Mouse (Mus musculus) fibroblast of lung, adult 2 months (primary cell): Measurements from ENCODE around the gene Galnt15.
"Not testable (repeated sequence)": the region's sequence is repeated elsewhere in the genome, so short reads cannot be mapped to it uniquely, and the experiment has no call there.

Experiments used
- DNase-seq: peaks from one replicate; pipeline ENCODE4 v3.0.0-alpha.2; 2011; ENCODE audit warnings: low read depth

The Galnt15 gene

DNA sequence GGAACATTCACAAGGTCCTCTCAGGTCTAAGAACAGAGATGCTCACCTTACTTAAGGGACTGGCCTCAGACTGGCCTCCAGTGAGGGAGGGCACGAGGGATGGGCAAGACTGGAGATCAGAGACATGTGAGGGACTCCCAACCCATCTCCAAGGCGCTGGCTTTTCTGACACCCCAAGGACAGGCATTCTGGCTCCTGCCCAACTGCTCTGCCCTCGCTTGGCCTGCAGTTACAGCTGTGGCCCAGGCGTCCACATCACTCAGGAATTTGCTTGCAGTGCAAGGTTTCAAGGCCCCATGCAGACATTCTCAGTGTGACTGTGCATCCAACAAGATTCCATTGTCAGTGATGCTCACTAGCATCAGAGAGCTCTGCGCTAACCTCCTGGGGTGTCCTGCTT, 7.7 kb downstream of the Galnt15 start:
- DNase-seq: no peak

- no peak for DNase-seq
Measured at GRCm38 (mm10) chr14:32037661-32038252, 9.0 kb downstream of the Galnt15 start.

DNA sequence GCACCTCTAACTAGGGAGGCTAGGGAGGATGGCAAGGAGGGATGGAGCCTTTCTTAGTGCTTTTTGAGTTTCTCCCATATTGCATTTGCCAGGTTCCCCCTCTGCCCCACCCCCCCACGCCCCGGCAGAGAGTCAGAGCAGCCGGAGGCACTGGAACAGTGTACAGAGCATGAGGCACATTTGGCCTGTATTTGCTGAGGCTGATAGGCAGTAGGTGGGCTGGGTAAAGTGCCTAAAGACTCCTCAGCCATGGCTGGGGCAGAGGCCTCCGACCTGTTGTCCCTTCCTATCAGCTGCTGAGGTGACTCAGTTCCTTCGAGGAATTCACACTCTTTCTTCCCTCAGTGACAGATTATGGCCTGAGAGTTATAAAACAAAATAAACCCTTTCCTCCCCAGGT, 13.3 kb downstream of the Galnt15 start:
- DNase-seq: no peak

DNA sequence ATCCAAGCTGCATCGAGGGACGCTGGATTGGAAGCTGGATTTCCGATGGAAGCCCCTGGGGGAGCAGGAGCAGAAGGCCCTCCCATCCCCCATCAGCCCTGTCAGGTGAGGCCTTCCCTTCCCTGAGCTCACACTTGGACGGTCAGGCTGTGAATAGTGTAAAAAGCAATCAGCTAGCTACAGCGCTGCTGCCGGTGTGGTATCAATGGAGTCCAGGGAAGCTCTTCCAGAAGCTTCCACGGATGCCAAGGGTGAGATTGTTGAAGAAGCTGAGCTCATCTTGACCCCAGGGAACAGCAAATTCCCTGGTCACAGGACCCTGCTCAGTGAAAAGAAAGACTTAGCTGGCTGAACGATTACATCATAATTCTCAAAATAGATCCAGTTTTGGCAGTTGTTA, 17.6 kb downstream of the Galnt15 start:
- no peak for DNase-seq

- no peak for DNase-seq
Measured at GRCm38 (mm10) chr14:32050171-32050570, 21.4 kb downstream of the Galnt15 start.

DNA sequence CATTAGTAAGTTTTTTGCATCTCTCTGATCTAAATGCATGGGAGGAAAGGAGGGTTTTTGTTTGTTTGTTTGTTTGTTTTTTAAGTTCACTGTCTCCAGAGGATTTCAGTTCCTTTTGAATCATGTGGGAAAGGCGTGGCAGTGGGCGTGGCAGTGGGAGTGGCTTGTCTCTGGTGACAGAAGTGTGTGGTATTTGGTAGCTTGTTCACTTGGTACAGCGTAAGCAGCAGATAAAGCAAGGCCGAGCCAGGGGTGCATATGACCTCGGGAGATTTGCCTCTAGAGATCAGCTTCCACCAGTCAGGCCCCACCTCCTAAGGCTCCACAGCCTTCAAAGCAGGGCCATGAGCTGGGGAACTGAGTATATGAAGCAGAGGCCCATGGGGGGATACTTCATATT, 25.1 kb downstream of the Galnt15 start:
- DNase-seq: no peak

DNA sequence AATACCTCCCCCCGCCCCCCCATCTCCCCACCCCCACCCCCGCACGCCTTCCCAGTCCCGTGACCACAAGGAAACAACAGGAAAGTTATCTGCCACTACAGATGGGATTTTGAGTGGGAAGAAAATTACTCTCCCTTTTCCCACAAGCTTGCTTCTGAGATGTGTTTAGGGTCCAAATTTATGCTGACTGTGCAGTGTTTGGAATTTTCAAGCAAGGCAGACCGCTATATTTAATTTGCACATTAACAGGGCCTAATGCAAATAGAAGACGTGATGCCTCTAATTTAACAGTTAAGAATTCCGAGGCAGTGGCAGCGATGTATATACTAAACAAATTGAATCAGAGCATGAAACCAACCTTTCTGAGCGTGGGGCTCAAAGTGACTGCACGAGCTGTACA, 26.0 kb downstream of the Galnt15 start:
- DNase-seq: no peak

GRCm38 (mm10) chr14:32055781-32056180, 27.0 kb downstream of the Galnt15 start:
- DNase-seq: no peak

GRCm38 (mm10) chr14:32056675-32057074, 27.9 kb downstream of the Galnt15 start:
- no peak for DNase-seq

GRCm38 (mm10) chr14:32057664-32058063, 28.9 kb downstream of the Galnt15 start:
- DNase-seq: no peak

DNA sequence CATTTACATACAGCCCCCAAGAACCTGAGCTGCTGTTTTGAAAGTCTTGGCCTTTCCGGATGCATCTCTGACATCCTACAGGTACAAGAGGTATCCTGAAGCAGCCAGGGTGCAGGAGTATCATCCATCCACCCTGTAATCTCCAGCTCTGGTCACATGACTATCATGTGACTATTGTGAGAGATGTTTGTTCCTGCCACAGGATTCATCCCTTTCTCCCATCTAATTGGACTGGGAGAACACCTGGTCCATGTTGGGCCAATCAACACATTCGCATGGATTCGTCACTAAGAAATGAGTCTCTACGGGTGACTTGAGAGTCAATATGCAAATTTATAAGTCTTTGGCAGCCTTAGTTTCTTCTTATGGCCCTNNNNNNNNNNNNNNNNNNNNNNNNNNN, 32.6 kb downstream of the Galnt15 start:
- DNase-seq: no peak

GRCm38 (mm10) chr14:32072807-32073206, 44.0 kb downstream of the Galnt15 start:
- no peak for DNase-seq

DNA sequence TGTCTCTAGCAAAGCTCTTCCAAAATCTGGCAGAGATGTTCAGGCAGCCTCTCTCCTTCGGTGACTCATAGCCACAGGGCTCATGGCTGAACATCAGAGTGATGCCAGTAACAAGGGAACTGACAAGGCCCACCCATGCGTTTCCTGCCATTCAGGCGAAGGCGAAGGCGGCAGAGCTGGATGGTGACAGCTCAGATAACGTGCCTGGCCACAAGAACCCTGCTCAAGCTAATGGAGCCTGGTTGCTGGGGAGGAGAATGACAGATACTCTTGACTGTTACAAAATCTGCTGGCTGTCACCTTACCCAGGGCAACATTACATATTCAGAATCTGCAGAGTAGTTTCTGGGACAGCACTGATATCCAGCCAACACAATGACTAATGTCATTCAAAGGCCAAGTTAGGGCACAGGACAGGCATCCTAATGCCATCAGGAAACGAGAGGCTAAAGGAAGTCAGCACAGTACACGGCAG, 44.5 kb downstream of the Galnt15 start:
- peak; percentile 69 for DNase-seq

DNA sequence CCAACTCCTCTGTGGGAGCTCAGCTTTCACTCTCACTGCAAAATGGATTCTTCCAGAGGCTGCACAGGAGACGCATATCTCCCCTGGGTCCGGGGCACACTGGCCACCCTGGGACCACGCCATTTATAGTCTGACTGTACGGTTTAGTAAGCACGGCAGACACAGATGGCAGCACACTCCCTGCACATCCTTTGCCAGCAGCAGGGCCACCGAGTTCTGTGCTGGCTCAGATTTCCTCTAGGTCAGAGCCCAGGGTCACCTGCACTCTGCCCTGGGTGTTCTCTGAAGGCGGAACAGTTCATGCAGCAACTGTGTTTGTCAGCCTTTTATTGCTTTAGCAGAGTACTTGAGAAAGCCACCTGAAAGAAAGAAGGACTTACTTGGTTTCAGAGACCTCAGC, 45.1 kb downstream of the Galnt15 start:
- DNase-seq: no peak

DNA sequence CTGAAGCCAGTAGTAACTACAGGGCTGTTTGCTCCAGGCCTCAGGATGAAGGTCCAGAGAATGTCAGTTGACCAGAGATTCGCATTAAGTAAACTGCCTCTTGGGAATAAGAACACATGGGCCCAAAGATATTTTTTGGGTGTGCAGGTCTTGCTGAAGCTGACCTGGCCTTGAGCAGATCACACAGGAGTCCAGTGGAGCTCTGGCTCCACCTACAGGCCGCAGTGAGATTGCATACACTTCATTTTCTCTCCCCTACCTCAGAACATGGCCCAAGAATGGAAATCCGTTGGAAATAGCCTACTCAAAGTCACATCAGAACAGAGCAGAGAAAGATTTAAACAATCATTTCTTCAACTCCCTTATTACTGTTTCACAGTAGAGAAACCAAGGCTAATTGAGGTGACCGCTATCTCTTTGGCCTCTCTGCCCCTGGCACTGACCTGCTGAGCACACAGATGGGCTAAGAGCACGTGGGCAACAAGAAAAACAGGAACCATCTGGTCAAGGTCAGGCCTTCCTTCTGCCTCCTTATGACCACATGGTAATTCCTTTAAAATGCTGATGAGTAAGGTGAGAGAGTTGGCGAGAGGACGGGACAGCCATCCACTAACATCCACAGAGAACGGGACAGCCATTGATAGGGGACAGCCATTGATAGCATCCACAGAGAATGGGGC, 48.2 kb downstream of the Galnt15 start:
- peak; percentile 37 for DNase-seq

GRCm38 (mm10) chr14:32081026-32081425, 52.2 kb downstream of the Galnt15 start:
- no peak for DNase-seq

DNA sequence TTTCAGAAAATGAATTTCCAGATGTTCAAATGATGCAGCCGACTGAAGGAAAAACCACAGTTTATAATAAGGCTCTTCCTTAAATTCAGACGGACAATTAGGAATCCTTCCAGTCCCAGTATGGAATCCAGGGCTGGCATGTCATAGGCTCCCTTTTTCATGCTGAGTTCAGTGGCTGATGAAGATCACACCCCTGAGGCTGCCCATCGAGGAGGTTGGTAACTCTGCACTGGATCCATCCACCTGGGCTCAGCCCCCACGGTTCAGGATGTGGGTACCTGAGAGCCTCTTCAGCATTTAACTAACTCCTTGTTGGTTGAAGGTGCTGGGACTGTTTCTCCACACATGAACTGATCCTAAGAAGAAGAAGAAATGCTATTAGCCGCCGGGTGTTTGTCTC, 54.1 kb downstream of the Galnt15 start:
- DNase-seq: no peak

DNA sequence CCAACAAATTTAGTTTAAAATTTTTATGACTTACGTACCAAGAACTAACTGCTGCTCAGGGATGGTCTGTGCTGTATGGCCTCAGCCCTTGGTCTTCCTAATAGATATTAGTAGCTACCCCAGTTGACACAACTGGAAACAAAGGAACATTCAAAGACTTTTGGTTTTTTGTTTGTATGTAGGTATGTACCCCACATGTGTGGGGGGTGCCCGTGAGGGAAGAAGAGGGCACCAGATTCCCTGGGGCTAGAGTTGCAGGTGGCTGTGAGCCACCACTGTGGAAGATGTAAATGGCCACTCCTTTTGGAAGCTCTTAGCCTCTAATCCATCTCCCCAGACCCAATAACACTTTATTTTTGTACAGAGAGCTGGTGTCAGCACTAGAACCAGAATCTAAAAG, 54.7 kb downstream of the Galnt15 start:
- no peak for DNase-seq

DNA sequence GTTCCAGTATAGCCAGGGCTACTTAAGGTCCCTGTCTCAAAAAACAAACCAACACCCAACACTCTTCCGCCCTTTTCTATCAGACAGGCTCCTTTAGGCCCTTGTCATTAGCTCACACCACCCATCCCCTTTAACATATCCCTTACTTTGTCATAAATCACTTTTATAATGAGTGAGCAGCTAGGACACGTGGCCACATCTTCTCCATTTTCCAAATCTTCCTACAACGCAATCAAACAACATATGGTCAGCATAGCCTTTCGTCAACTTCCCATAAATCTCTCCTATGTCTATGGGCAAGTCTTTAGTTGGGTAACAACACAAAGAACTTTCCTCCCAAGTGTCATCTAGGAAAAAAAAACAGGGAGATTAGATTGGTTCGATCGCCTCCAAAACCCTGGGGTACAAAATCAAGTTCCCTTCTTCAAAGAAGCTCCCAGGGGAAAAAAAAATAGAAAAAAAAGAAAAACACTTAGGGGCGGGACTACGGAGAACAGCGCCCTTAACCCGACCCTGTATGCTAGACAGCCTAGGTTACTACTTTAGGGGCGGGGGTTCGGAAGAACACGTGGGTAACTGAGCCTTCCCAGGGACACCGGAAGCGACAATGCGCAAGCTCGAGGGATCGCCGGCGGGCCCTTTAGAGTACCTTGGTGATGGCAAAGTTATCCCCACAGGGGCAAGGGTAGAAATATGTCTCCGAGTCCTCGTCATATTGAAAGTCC, 56.1 kb downstream of the Galnt15 start, which contains the start of gene Oxnad1:
TSS of gene Oxnad1 (plus strand) at position 614 of the 725 bp plus-strand sequence.
- no peak for DNase-seq

DNA sequence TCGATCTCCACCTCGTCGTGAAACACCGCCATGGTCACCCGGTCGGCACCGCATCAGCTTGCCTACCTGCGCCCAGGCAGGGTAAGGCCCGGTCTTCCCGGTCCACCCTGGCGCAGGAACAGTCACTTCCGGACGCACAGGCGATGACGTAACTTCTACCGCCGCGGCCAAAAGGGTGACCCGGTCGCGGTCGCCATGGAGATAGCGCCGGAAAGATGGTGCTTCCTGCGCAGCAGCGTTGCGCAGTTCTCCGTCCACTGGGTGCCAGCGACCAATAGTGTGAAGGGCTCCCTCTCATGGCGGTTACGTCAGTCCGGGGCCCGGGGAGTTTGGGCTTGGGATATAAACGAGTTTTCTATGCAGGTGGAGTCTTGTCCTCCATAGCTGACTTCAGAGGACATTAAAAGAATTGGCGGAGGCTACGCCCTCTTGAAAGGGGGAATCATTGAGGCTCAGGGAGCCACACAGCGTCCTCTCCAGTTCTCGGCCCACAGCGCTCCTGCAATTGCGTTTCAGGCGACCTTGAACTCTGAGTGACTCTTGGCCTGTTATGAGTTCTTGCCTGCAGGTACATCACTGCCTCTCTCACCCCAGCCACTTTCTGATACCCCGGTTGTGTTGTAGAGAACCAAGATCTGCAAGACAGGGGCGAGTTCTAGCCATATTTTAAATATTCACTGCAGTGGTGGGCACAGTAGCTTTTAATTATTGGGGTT, 56.9 kb downstream of the Galnt15 start, which contains the start of gene Dph3:
TSS of gene Dph3 (minus strand) at position 244 of the 716 bp plus-strand sequence.
- DNase-seq: peak; percentile 95

DNA sequence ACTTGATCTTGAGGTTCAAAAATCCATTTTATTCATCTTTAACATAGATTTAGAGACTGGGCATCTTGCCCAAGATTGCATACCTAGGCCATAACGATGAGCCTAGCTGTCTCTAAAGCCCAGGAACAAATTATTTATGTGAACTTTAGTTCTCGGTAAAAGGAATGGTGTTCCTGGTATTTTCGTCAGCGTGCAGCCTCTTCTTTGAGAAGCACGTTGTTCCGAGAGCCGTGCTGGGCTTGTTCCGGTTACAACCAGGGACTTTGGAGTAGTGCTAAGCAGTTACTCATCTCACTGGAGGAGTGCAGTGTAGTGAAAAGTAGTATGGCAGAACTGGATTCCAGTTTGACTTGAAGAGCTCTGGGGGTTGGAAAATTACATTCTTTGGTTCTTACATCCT, 57.4 kb downstream of the Galnt15 start:
- no peak for DNase-seq

DNA sequence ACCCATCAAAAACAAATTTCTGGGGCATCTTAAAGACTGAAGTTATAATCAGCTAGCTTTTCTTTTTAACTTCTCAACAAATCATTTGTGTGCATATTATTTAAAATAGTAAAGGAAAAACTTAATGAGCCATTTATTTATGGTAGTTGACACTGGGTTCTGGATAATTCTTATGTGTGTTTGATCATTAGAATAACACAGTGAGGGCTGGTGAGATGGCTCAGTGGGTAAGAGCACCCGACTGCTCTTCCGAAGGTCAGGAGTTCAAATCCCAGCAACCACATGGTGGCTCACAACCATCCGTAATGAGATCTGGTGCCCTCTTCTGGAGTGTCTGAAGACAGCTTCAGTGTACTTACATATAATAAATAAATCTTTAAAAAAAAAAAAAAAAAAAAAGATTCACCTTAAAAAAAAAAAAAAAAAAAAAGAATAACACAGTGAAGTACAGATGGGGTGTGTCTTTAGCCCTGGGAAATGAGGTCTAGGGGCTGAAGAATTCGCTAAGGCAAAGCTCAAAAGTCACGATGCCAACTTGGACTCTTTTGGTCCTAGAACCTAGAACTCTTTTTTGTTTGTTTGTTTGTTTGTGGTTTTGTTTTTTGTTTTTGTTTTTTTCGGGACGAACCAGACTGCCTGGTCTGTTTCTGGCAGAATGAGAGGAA, 58.9 kb downstream of the Galnt15 start:
- not testable (repeated sequence) for DNase-seq
